Mouse (Mus musculus) left cerebral cortex, adult 6 months (tissue): Measurements from ENCODE around the gene Krt80. TPM values are rescaled to one million over a fixed set of nuclear protein-coding genes. Genes with fewer than 3 reads are reported as not detected.

Experiments used
- long read RNA-seq, 2 experiments: library from polyadenylated mRNA; unstranded; transcript quantifications; one replicate each; pipeline ENCODE4 v2.0.0; 2019 to 2020
- polyA plus RNA-seq: library from polyadenylated mRNA; unstranded; fragments of <200 nt; fragmentation: Nextera tagmentation; gene quantifications from 2 replicates; pipeline ENCODE4 v1.2.3, GENCODE M21; 2021

The Krt80 gene
- 0.85 and 2.8 TPM in 2 replicates for polyA plus RNA-seq
- long read RNA-seq, experiment 1, partial matches to known transcripts: 0 of 4 reads
- long read RNA-seq, experiment 1, other reads (novel, unspliced or antisense): 1 of 4 reads
- long read RNA-seq, experiment 2: 0 reads

GRCm38 (mm10) chr15:101370101-101370911 lies at the start of gene Krt80:
Gene Krt80 (minus strand): TSS chr15:101370162.

GRCm38 (mm10) chr15:101410775-101411174 lies 40.8 kb upstream of the Krt80 start, which contains the start of gene Krt7:
Gene Krt7 (plus strand): TSS chr15:101411043.

Other genes with a start within 250 kb of the Krt80 start
- gene Acvrl1, start 241.6 kb downstream of the Krt80 start, polyA plus RNA-seq: 4.6 and 7.0 TPM in 2 replicates
- gene Acvr1b, start 196.1 kb downstream of the Krt80 start, polyA plus RNA-seq: 6.7 and 6.9 TPM in 2 replicates
- gene Grasp, start 146.0 kb downstream of the Krt80 start, polyA plus RNA-seq: 5.3 and 56.5 TPM in 2 replicates
- 39.6 and 145 TPM in 2 replicates for gene Nr4a1, start 115.9 kb downstream of the Krt80 start, polyA plus RNA-seq
- gene Atg101, start 85.9 kb downstream of the Krt80 start, polyA plus RNA-seq: 65.5 and 70.6 TPM in 2 replicates
- gene 6030408B16Rik, start 77.0 kb downstream of the Krt80 start, polyA plus RNA-seq: 0.29 and 0.34 TPM in 2 replicates
- 0.04 TPM in 1 of 2 replicates, not detected in the other for gene Krt7, start 40.9 kb upstream of the Krt80 start, polyA plus RNA-seq
- gene Krt87, start 68.6 kb upstream of the Krt80 start, polyA plus RNA-seq: 0.09 TPM in 1 of 2 replicates, not detected in the other
- not detected in 2 replicates for gene Krt88, start 77.6 kb upstream of the Krt80 start, polyA plus RNA-seq
- not detected in 2 replicates for gene Krt81, start 93.6 kb upstream of the Krt80 start, polyA plus RNA-seq
- gene Krt86, start 103.3 kb upstream of the Krt80 start, polyA plus RNA-seq: not detected in 2 replicates
- not detected in 2 replicates for gene Krt83, start 121.3 kb upstream of the Krt80 start, polyA plus RNA-seq
- not detected in 2 replicates for gene Gm49425, start 147.1 kb upstream of the Krt80 start, polyA plus RNA-seq
- gene Krt84, start 162.7 kb upstream of the Krt80 start, polyA plus RNA-seq: not detected in 2 replicates
- not detected in 2 replicates for gene Krt82, start 180.5 kb upstream of the Krt80 start, polyA plus RNA-seq
- gene Krt90, start 192.8 kb upstream of the Krt80 start, polyA plus RNA-seq: not detected in 2 replicates
- not detected in 2 replicates for gene Krt75, start 203.7 kb upstream of the Krt80 start, polyA plus RNA-seq